Mouse (Mus musculus) forebrain, embryonic 16.5 days (tissue): ENCODE measurements around the gene Smad6. TPM values are rescaled to one million over a fixed set of nuclear protein-coding genes. Genes with fewer than 3 reads are reported as not detected.
A peak's percentile ranks its signal among the peaks of the same experiment; 100 is the strongest.

Source experiments
- ATAC-seq: fragments of 200-750 bp; cut with Nextera tagmentation; 2 replicates; pipeline ENCODE4 v1.8.0; 2017; ENCODE audit warnings: mild to moderate bottlenecking, moderate library complexity
- H3K27ac ChIP-seq: fragments of 300-500 bp; sonication (generic); 2 replicates; pipeline ENCODE4 v1.5.1; 2014; ENCODE audit warnings: low read length, control low read depth
- H3K27me3 ChIP-seq: fragments of 300-500 bp; sonication (generic); replicated peaks from 2 replicates; pipeline ENCODE4 v1.6.1; 2014; ENCODE audit warnings: low read length; ENCODE audit not compliant: control insufficient read depth, insufficient read depth
- H3K36me3 ChIP-seq: fragments of 300-500 bp; sonication (generic); 2 replicates; pipeline ENCODE4 v1.6.1; 2014; ENCODE audit not compliant: control insufficient read depth, insufficient read depth
- H3K4me1 ChIP-seq: fragments of 300-500 bp; sonication (generic); replicated peaks from 2 replicates; pipeline ENCODE4 v1.6.1; 2014; ENCODE audit warnings: low read length; ENCODE audit not compliant: control insufficient read depth, insufficient read depth
- H3K4me2 ChIP-seq: fragments of 300-500 bp; sonication (generic); 2 replicates; pipeline ENCODE4 v1.6.1; 2014; ENCODE audit warnings: mild to moderate bottlenecking, low read length, control low read depth
- H3K4me3 ChIP-seq: fragments of 300-500 bp; sonication (generic); replicated peaks from 2 replicates; pipeline ENCODE4 v1.5.1; 2014; ENCODE audit warnings: mild to moderate bottlenecking, low read length, control low read depth
- H3K9ac ChIP-seq: fragments of 300-500 bp; sonication (generic); replicated peaks from 2 replicates; pipeline ENCODE4 v1.6.1; 2014; ENCODE audit warnings: low read depth, low read length, control low read depth
- H3K9me3 ChIP-seq: fragments of 300-500 bp; sonication (generic); 2 replicates; pipeline ENCODE4 v1.6.1; 2016; ENCODE audit warnings: low read length; ENCODE audit not compliant: control insufficient read depth
- WGBS: fragments of 180-500 bp; shearing (Covaris S2); extraction: QIAGEN DNeasy Blood & Tissue Kit; methylation state at CpG from one replicate; pipeline ENCODE4 v1.1.7; 2014; 5-methylcytosine and 5-hydroxymethylcytosine counted together
- polyA plus RNA-seq: library from polyadenylated mRNA; unstranded; fragments of >200 nt; fragmentation: Nextera tagmentation; extraction: Ambion mirVana; gene quantifications from 2 replicates; pipeline ENCODE4 v1.2.1, GENCODE M21; 2015

Gene Smad6
- polyA plus RNA-seq, 1 experiment from 2014 or later = 1.5 TPM

- 5% methylated on average over 3 of the region's 3 CpGs for WGBS
- H3K27ac ChIP-seq = no peak overlapping the region
- H3K36me3 ChIP-seq = no peaks in the 10 kb centered on the region
- no peak for ATAC-seq
- no peak overlapping the region for H3K4me2 ChIP-seq
- no peak overlapping the region for H3K4me3 ChIP-seq
- H3K9me3 ChIP-seq = no peaks in the 10 kb centered on the region
- H3K27me3 ChIP-seq = 0 out of 2 replicates have a peak, but pooled peaks cover 4% of the 10 kb centered on the region
- no peak overlapping the region for H3K9ac ChIP-seq
- peaks cover 24% of the 10 kb centered on the region for H3K4me1 ChIP-seq
Measured at GRCm38 (mm10) chr9:64025565-64025964, 3.7 kb upstream of the Smad6 start.

DNA sequence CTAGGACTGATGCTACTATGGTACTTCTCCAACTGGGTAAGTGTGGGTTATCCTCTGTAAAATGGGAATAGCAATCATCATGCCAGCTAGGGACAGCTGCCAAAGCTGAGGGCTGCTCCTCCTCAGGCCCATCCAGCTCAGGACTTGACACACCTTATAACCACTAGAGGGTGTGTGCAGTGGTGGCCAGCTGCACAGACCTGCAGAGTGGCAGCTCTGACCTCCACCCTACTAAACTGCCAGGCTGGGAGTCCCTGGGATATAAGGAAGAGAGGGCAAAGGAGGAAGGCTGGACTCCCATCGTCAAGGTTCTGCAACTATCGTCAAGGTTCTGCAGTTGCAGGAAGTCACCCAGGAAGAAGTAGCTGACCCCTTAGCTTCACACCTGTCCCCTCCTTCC lies 3.1 kb upstream of the Smad6 start:
- H3K9ac ChIP-seq = no peak overlapping the region
- no peak overlapping the region for H3K4me2 ChIP-seq
- no peak for ATAC-seq
- peaks cover 30% of the 10 kb centered on the region for H3K4me1 ChIP-seq
- H3K36me3 ChIP-seq = no peaks in the 10 kb centered on the region
- WGBS = 51% methylated on average over 2 of the region's 2 CpGs
- no peak overlapping the region for H3K4me3 ChIP-seq
- no peak overlapping the region for H3K27ac ChIP-seq
- 0 out of 2 replicates have a peak, but pooled peaks cover 4% of the 10 kb centered on the region for H3K27me3 ChIP-seq
- no peaks in the 10 kb centered on the region for H3K9me3 ChIP-seq

DNA sequence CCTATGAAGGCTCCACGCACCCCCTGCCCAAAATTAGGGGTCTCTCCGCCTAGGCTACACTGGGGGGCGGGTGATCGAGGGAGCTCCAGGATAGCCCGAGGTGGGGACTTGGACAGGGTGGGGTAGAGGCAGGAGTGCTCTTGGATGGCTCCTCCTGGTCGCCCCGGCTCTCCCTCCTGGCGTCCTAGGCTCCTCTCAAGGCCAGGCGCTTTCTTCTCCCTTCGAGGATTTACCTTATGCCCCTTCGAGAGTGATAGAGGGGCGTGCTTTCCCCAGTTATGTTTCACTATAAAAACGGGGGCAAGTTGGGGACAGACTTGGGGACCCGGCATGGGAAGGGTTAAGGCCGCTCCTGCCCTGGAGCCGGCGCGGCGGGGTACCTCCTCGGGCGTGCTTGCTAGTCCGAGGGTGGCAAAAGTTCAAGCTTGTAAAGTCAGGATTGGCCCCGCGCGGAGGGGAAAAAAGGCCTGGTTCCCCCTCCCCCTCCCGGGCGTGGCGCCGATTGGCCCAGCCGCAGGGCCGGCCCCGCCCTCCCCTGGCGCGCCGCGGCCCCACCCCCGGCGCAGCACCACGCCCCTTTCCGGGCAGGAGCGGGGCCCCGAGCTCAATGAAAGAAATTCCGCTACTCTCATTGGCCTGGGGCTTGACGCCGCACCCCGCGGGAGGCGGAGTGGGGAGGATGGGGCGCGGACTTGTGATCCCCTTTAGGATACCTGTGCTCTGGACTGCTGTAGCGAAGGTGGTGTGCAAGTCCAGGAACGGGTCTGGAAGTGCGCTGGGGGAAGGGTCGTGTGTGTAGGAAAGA lies 905 bp upstream of the Smad6 start:
- H3K9ac ChIP-seq = peak overlapping the region; percentile 73
- no peaks in the 10 kb centered on the region for H3K36me3 ChIP-seq
- no peaks in the 10 kb centered on the region for H3K9me3 ChIP-seq
- H3K27ac ChIP-seq = peak overlapping the region; percentile 20; the same call in 1 of the 2 replicates
- peaks cover 14% of the 10 kb centered on the region for H3K27me3 ChIP-seq
- peaks cover 50% of the 10 kb centered on the region for H3K4me1 ChIP-seq
- peak overlapping the region; percentile 56 for H3K4me3 ChIP-seq
- peak overlapping the region; percentile 86 for H3K4me2 ChIP-seq
- ATAC-seq = peak; percentile 63
- under 1% methylated on average over 51 of the region's 54 CpGs for WGBS

DNA sequence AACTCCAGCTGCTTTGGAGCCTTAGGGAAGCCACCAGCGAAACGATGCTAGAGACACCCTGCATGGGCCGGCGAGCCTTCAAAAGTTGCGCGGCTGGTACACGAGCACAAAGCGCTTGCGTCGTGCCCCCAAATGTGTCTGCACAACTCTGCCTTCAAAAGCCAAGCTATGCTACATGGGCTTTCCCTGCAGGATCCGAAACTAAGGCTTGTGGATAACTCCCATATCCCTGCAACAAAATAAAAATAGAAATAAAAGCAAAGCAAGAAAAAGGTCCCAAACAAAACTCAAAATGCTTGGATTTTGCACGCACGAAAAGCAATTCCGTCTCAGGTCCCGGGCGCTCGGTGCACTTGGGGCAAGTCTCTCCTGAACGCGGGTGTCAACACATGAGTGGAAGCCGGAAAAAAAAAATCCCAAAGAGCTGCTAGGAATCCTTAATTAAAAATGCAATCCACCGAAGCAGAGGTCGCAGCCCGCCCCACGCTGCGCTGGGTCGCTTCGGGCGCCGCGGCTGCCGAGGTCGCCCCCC lies 474 bp downstream of the Smad6 start:
- Histone ChIP-seq H3K4me1 (peaks cover 63% of the 10 kb centered on the region), H3K27ac (peak overlapping the region; percentile 37; the same call in 1 of the 2 replicates), H3K27me3 (peaks cover 18% of the 10 kb centered on the region), H3K9ac (peak overlapping the region; percentile 73), H3K9me3 (no peaks in the 10 kb centered on the region), H3K36me3 (no peaks in the 10 kb centered on the region), H3K4me2 (peak overlapping the region; percentile 86), H3K4me3 (peak overlapping the region; percentile 56)
- ATAC-seq = no peak
- WGBS = 0% methylated on average over 29 of the region's 32 CpGs

DNA sequence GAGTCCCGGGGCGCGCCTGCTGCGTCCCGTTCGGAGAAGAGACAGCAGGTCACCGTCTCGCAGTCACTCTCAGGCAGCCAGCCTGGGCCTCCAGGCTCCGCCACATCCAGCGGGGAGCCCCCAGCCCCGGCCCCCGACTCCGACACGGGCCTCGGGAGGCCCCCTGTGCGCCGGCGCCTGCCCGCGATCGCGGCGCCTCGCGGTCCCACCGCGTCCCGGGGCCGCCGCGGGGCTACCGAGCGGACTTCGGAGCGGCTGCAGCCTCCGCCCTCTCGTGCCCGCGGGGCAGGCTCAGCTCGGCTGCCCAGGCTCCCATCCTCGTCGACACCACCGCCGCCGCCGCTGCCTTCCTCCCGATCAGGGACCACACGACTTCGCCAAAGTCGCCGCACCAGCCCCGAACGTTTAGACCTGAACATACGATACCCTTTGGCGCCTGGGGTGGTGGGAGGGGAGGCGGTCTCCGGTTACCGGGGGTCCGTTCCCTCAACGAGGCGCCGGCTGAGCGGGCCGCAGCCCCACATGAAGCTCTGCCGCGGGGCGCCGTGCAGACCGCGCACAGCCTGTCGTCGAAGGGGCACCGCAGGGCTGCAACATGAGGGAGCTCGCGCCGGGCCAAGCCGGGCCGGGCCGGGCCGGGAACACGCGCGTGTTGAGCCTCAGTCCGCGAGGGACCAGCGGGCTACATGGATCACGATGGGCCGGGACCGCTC lies 1.1 kb downstream of the Smad6 start:
- Histone ChIP-seq H3K9me3 (no peaks in the 10 kb centered on the region), H3K36me3 (no peaks in the 10 kb centered on the region), H3K4me1 (peaks cover 63% of the 10 kb centered on the region), H3K27ac (peak overlapping the region; percentile 37; the same call in 1 of the 2 replicates), H3K4me2 (peak overlapping the region; percentile 86), H3K9ac (peak overlapping the region; percentile 73), H3K4me3 (peak overlapping the region; percentile 56), H3K27me3 (peaks cover 18% of the 10 kb centered on the region)
- 0% methylated on average over 73 of the region's 89 CpGs for WGBS
- no peak for ATAC-seq

DNA sequence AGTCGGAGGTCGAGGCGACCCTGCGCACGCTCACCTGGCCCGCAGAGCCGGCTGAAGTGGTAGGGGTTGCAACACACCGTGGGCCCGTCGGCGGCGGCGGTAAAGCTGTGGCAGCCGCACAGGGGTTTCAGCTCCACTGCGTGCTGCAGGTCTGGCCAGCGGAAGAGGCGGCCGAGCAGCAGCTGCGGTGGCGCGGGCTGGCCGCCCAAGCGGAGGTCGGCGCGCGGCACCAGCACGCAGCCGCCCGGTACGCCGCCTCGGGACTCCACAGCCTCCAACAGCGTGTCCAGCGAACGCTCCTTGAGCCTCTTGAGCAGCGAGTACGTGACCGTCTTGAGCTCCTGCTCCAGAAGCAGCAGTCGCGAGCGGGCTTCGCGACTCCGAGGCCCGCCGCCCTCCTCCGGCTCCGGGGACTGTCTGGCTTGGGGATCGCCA lies 1.7 kb downstream of the Smad6 start:
- no peak for ATAC-seq
- peak overlapping the region; percentile 86 for H3K4me2 ChIP-seq
- no peak overlapping the region for H3K27ac ChIP-seq
- peak overlapping the region; percentile 73 for H3K9ac ChIP-seq
- peak overlapping the region; percentile 56 for H3K4me3 ChIP-seq
- H3K9me3 ChIP-seq = no peaks in the 10 kb centered on the region
- WGBS = under 1% methylated on average over 43 of the region's 50 CpGs
- peaks cover 18% of the 10 kb centered on the region for H3K27me3 ChIP-seq
- peaks cover 63% of the 10 kb centered on the region for H3K4me1 ChIP-seq
- no peaks in the 10 kb centered on the region for H3K36me3 ChIP-seq

DNA sequence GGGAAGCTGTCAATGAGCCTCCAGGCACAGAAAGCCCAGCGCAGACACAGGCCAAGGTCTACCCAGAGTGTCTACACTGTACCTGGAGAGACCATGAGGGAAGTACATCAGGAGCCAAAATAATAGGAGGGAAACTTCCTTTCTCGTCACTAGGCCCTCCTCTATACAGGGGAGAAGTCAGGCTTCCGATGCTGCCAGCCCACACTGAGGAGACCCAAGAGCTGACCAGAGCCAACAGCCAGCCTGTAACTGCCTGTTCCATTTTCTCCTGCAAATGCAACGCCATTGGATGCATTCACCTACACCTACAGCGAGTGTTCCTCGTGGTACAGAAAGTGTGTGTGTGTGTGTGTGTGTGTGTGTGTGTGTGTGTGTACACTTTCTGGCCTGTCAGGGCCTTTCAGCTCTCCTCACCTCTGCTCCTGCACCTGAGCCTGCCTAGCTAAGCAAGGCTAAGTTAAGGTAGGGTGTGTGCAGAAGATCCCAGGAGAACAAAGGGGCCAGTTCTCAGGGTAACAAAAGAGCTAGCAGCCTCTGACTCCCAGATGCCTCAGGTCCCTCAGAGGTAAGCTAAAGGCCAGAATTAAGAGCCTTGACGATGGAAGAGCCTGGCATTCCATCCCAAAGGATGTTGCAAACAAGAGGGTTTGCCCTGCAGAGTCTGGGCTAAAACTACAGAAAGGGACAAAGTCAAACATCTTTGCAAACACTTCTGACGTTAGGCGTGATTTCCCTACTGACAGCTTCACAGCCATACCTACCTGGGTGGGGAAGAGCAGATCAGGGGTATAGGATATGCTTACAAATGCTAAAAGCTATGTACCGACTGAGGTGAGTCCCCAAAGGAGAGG lies 2.6 kb downstream of the Smad6 start:
- H3K4me1 ChIP-seq = peaks cover 63% of the 10 kb centered on the region
- ATAC-seq = no peak
- WGBS = 11% methylated on average over 10 of the region's 10 CpGs
- H3K36me3 ChIP-seq = no peaks in the 10 kb centered on the region
- no peaks in the 10 kb centered on the region for H3K9me3 ChIP-seq
- peaks cover 18% of the 10 kb centered on the region for H3K27me3 ChIP-seq
- H3K4me2 ChIP-seq = peak overlapping the region; percentile 86
- H3K9ac ChIP-seq = peak overlapping the region; percentile 73
- H3K4me3 ChIP-seq = peak overlapping the region; percentile 56
- H3K27ac ChIP-seq = no peak overlapping the region

DNA sequence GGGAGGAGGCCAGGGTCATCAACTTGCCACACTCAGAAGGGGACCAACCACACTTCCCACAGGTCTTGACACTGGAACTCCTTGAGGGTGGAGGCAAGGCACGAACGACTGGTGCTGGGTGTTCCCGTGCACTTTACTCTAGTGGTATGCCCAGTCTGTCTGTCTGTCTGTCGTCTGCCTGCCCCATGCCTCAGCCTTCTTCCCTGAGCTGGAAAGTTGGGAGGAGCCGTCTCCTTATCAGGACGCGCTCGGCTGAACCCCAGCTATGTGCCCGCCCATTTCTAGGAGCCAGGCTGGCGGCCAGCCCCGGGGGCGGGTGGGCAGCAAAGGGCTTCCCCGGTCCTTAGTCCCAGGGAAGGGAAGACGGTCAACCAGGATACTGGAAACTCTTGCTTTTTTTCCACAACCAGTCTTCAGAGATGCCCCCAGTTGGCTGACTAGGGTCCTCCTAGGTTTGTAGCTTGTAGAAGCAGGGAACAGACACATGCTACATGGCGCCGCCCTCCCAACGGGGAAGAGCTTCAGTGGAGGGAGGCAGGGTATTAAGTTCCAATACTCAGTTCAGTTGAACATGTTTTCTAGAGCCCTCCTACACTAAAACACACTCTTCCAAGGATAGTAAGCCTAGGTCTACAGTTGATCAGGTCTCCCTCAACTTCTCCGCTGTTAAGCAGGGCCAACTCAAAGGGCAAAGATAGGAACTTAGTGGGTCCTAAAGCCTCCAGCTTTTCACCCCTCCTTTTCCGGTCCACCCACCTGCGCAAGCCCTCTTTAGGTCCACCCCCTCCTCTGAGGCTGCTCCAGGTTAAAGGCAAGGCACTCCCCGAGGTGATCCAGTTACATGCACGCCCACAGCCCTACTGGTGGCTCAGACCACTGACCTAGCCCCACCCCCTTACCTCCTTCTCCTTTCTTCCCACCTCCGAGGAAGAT lies 3.7 kb downstream of the Smad6 start:
- WGBS = 5% methylated on average over 23 of the region's 23 CpGs
- Histone ChIP-seq H3K9ac (no peak overlapping the region; the same call in 1 of the 2 replicates), H3K27me3 (peaks cover 14% of the 10 kb centered on the region)

More for the DNA sequence above, 3.7 kb downstream of the Smad6 start:
- H3K4me1 ChIP-seq = peaks cover 63% of the 10 kb centered on the region
- no peak for ATAC-seq
- no peaks in the 10 kb centered on the region for H3K36me3 ChIP-seq
- no peak overlapping the region for H3K27ac ChIP-seq
- peak overlapping the region; percentile 86 for H3K4me2 ChIP-seq
- H3K4me3 ChIP-seq = peak overlapping the region; percentile 22
- no peaks in the 10 kb centered on the region for H3K9me3 ChIP-seq
